Mouse (Mus musculus) G1E (cell line): ENCODE measurements around the gene Mcoln3.
A peak's percentile ranks its signal among the peaks of the same experiment; 100 is the strongest.

Experiments
- CTCF ChIP-seq: IDR thresholded peaks from 2 replicates; pipeline ENCODE4 v1.5.1; 2012; ENCODE audit warnings: low read depth, low read length, inconsistent platforms, mixed read lengths
- GATA1 ChIP-seq: IDR thresholded peaks from 2 replicates; pipeline ENCODE4 v1.6.1; 2012; ENCODE audit warnings: borderline replicate concordance, low read length, inconsistent platforms, mixed read lengths
- TAL1 ChIP-seq: conservative IDR thresholded peaks from 2 replicates; pipeline ENCODE4 v1.6.1; 2012; ENCODE audit warnings: low read depth, low read length, inconsistent platforms, mixed read lengths

DNA sequence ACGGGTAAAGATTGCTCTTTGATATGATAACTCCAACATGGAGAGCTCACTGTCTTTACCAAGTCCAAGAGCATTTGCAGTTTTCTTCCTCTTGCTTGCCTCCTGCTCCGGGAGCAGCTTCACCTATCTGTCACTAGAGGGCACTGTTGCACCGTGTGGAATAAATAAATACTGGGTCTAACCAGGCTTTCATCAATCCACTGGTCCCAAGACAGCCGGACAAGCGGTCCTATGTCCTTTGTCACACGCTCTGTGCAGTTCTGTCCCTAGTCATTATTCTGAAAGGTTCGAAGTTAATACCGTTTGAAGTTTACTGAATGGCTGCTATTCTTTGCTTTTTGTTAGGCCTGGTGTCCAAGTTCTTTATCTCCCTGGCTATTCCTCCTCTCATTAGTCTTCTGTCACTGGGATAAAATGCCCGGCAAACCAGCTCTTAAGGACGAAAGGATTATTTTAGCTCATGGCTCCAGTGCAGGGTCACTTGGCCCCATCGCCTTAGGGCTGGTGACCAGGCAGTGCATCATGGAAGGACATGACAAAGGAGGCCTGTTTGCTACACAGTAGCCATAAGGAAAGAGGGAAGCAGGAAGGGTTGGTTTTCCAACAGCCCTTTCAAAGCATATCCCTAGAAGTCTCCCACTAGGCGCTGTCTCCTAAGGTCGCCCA is 67.9 kb downstream of the Mcoln3 start:
- TF ChIP-seq CTCF (peak; percentile 85), GATA1 (no peak), TAL1 (no peak)
